Mouse (Mus musculus) cerebellum, postnatal 4 days (tissue): ENCODE measurements at regions not wholly inside any gene's neighbourhood (a gene's known extent, or its start where the extent isn't known, plus 50 kb on each side); places are given as distances from the start of the nearest gene placed in this dataset.

ENCODE experiments used
- DNase-seq, 2 experiments: peaks; one replicate each; pipeline ENCODE4 v3.0.0; 2022; ENCODE audit warnings: low spot score in 2 of 2, mixed read lengths in 1 of 2

- no peak for DNase-seq
Measured at GRCm38 (mm10) chr3:143447005-143447709, 565.4 kb upstream of the Pkn2 start.

GRCm38 (mm10) chr3:143417401-143417800, 535.6 kb upstream of the Pkn2 start:
- no peak for DNase-seq

DNA sequence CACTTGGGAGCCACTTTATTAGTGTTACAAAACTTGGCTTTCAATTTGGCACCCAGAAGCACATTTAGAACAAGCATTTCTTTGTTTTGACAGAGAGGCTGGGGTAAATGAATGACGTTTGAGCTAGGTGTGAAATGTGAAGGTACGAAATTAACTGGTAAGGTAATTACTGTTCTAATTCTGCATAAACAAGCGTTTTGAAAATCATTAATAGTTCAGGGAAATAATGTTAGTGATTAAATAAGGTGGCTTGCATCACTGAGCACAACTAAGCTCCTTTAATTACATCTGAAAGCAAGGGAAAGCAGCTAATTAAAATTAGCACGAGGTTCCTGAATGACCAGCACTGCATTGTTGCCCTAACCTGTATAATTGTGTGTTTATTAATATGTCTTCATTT, 529.9 kb upstream of the Pkn2 start:
- no peak for DNase-seq

DNA sequence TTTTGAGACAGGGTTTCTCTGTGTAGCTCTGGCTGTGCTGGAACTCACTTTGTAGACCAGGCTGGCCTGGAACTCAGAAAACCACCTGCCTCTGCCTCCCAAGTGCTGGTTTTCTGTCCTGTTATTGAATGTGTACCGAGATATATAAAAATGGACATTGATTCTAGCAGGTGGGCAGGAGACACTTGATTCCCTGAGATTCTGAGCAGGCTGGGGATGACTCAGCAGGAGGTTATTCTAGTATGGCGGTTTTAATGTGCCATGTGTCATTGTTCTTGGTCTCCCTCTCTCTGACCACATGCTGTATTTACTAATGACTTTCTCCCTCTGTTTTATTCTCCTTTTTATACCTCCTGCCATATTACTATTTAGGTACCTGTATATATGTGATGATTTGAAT, 517.2 kb upstream of the Pkn2 start:
- DNase-seq = no peak

DNA sequence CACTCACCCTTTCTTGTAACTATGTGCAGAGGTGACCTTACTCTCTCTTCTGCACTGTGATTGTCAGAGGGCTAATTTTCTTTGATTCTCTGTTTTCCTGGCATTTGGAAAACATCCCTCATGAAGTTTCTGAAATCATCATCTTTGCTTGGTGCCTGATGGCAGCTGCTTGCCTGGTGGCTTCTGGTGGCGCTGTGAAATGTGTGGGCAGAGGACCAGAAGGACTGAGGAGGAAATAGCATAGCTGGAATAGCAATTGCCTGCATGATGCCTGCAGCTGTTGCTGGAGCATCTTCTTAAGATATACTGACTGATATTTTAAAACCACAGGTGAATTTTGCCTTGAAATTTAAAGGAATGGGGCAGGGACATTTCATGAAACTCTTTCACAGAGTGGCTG, 502.6 kb upstream of the Pkn2 start:
- DNase-seq = no peak

DNA sequence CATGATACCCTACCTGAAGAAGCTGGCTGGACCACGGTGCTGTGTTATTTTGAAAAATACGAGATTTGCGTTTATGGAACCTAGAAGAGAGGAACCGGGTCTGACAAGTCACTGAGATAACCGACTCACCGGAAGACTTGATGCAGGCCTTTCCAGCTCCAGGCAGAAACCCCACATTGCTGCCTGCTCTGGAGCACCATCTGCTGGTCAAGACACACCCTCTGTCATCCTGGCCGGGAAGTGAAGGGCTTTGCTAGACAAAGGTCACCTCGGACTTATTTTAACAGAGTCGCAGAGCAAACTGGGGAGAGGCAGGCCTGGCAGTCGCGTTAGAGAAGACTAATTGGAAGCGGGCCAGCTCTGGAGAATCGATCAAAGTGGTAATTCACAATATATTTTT, 497.4 kb upstream of the Pkn2 start:
- DNase-seq = peak; percentile 59 to 75

DNA sequence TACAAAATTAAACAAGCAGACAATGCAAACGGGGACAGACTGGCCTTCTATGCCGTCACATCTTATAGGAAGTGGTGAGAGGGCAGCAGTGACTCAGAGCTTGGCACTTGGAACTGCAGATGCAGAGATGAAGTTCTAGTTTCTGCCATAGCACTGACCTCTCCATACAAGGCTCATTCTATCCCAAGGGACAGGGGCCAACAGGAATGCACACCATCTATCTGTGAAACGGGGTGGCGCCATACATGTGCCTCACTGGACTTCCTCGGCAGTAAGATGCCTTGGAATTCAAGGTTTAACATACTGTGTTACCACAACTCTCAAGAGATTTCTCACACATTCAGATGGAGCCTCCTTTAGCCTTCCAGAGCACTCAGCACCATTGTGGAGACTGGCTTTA, 495.6 kb upstream of the Pkn2 start:
- DNase-seq = no peak

- DNase-seq = no peak
Measured at GRCm38 (mm10) chr3:143375527-143376061, 493.8 kb upstream of the Pkn2 start.

DNA sequence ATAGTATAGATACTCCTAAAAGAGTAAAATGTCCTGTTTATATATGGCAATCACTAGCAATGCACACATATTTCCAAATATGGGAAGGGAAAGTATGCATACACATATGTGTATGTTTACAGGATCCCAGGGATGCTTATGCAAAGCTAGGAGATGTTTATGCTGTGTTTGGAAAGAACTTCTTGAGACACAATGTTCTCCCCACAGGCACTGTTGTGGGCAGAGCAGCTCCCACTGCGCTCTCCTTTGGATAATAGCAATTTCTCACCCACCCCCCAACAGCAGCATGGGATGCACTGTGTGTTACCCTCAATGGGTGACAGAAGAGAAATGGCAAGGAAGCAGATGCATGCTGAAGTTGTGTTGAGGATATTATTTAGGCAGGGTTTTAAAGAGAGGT, 491.7 kb upstream of the Pkn2 start:
- DNase-seq = no peak

- no peak for DNase-seq
Measured at GRCm38 (mm10) chr3:143369002-143369401, 487.2 kb upstream of the Pkn2 start.

GRCm38 (mm10) chr3:143340032-143340431, 458.2 kb upstream of the Pkn2 start:
- DNase-seq = no peak

DNA sequence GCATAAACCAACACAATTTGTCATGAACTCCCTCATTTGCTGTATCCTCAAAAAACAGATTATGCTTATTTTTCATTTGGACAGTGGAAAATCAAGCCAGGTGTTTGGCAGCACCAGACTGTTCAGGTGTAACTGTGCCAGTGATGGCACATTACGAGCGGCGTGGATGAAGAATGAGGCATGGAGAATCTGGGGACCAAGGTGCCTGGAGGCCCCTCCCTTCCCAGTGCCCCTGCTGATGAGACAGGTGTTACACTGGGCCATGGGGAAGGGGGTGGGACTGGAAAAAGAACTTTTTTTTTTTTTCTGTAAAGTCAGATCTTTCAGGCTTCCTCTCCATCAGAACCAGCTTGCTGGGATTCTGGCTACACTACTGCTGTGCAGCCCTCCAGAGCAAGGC, 451.5 kb upstream of the Pkn2 start:
- DNase-seq = no peak

DNA sequence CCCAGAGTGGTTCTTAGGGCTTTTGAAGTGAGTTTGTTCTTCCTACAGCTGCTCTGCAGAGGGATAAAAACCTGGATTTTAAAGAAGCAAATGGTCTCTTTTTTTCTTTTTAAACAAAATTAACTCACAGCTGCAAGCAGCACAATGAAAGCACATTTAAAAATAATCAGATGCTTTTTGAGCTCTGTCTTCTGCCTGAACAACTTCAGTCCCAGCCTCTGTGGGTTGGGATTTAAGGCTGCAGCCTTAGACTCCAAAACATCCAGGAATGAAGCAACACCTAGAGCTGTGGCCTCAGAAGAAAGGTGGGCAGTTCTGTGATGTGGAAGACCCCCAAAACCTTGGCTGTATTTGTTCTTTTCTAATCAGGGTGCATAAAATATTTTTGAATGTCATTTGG, 446.7 kb upstream of the Pkn2 start:
- no peak for DNase-seq

DNA sequence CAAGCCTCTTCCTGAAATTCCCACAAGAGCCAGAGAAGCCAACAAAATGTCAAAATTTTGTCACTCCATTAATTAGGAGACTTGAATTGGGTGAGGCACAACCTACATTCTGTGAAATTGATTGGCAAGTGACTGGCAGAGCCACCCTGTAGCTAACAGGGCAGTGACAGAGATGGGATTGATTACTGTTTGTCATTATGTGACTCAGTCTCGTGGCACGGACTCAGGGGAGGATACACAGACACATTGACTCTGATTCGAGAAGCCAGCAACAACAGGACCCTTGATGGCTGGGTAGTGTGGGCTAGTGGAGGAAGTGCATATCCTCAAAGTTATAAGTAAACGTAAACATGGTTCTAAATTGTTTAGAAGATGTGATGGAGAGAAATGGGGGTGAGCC, 445.8 kb upstream of the Pkn2 start:
- DNase-seq = no peak

DNA sequence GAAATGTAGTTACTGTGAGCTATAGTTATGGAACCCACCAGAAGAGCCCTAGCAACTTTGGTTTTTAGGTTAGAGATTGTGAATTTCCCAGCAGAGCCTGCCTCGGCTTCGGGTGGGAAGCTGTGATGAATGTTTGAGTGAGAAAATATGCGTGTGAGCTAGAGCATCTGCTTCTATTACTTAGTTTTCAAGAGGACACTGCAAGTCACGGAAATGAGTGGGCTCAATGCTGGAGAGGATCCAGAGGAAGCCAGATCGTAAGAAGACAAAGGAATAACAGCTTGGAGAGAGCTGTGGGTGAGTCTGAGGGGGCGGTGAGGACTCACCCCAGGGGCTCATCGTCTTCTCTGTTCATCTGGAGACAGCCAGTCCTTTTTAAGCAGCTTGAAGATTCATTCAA, 434.7 kb upstream of the Pkn2 start:
- DNase-seq = no peak

GRCm38 (mm10) chr3:143291793-143292192, 410.0 kb upstream of the Pkn2 start:
- DNase-seq = no peak

DNA sequence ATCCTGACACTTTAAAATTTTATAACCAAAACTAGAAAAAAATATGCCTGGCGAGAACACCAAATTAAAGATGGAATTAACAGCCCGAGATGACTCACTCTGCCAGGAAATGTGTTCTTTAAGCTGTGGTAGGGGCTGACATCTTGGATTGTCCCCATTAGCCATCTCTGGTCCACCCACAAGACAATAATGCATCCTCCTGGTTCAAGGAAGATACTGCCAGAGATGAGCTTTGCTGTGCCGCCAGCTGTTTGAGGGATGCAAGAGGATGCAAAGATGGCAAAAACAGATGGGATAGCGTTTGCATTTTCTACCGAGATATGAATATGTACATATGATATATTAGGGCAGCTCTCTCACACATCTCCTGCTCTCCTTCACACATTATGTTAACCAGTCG, 382.3 kb upstream of the Pkn2 start:
- DNase-seq = no peak

DNA sequence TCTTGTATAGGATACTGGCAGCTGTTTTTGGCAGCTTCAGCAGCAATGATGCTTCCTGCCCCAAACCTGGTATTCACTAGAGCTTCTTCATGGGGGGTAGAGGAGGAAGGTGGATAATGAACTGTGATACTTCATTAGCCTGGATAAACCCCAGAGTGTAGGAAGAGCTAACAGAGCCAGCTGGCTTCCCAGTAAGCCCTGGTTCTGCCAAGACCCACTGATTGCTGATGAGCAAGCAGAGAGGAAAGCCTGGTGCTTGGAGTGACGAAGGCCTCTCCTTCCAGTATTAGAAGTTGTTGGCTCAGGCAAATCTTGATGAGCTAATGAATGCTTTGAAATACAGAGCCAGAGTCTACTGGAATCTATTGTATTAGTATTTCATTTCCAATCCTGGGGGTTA, 370.8 kb upstream of the Pkn2 start:
- no peak for DNase-seq

DNA sequence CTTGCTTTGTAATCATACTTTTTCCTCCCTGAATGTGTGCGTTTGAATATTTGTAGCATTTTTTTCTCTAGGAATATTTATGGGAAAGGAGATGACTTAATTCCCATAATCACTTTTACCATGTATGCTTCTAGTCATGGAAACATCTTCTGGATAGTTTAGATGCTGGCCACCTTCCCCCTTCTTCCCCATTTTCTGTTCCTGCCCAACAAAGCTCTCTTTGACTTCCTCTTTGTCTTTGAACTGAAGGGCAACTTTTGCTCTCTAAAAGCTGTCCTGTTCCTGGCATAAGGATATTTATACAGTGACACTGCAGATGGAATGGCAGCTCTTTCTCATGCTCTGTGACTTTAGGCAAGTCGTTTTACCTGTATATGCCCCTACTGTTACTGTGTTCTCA, 370.2 kb upstream of the Pkn2 start:
- DNase-seq = no peak

GRCm38 (mm10) chr3:143242691-143243090, 360.9 kb upstream of the Pkn2 start:
- DNase-seq = no peak

- DNase-seq = peak in 1 of 2 experiments; percentile 11
Measured at GRCm38 (mm10) chr3:143240545-143241383, 359.0 kb upstream of the Pkn2 start.

- no peak for DNase-seq
Measured at GRCm38 (mm10) chr3:143238546-143238945, 356.7 kb upstream of the Pkn2 start.
